Mouse (Mus musculus) embryonic fibroblast, embryonic 13.5 days (primary cell): ENCODE data around the gene Bace2. TPM values are rescaled to one million over a fixed set of nuclear protein-coding genes. Genes with fewer than 3 reads are reported as not detected.

Experiments used
- H3K27ac ChIP-seq: 2 replicates; pipeline ENCODE4 v1.5.1; 2012; ENCODE audit warnings: low read length, control low read depth, inconsistent platforms; ENCODE audit not compliant: insufficient read depth
- H3K4me1 ChIP-seq: 2 replicates; pipeline ENCODE4 v1.6.1; 2011; ENCODE audit warnings: low read length; ENCODE audit not compliant: control insufficient read depth, insufficient read depth
- H3K4me3 ChIP-seq: 2 replicates; pipeline ENCODE4 v1.5.1; 2011; ENCODE audit warnings: mild to moderate bottlenecking, control low read depth, low read length; ENCODE audit not compliant: insufficient read depth
- CTCF ChIP-seq: IDR thresholded peaks from 2 replicates; pipeline ENCODE4 v1.5.1; 2011; ENCODE audit warnings: mild to moderate bottlenecking, control low read depth, low read length, moderate library complexity, borderline replicate concordance; ENCODE audit not compliant: insufficient read depth
- POLR2A ChIP-seq: IDR thresholded peaks from 2 replicates; pipeline ENCODE4 v1.6.1; 2011; ENCODE audit warnings: low read depth, mild to moderate bottlenecking, control low read depth, low read length, moderate library complexity
- polyA plus RNA-seq: library from polyadenylated mRNA; stranded (reverse); fragments of >200 nt; gene quantifications from 2 replicates; pipeline ENCODE4 v1.2.4, GENCODE M21; 2011; ENCODE audit warnings: low read depth; ENCODE audit not compliant: missing spikeins, insufficient read length

Bace2 gene
- polyA plus RNA-seq, 1 experiment: 5.1 TPM

DNA sequence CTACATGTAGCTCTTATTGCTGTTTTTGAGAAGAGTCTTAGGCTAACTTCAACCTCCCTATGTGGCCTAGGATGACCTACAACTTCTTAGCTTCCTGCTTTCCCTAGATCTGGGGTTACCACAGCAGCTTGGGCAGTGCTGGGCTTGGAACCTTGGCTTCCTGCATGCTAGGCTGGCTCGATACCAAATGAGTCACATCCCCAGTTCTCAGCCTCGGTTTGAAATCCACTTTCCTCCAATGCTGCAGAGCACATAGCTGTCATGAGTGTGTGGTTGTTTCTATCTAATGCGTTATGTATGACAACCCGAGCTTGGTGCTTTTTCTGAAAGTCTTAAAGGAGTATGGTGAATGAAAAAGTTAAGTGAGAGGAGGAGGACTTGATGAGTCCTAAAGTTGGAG, 74.8 kb downstream of the Bace2 start:
- TF ChIP-seq CTCF (no peak), POLR2A (no peak)
- H3K27ac ChIP-seq: no peak overlapping the region
- no peaks in the 10 kb centered on the region for H3K4me1 ChIP-seq
- H3K4me3 ChIP-seq: no peak overlapping the region

DNA sequence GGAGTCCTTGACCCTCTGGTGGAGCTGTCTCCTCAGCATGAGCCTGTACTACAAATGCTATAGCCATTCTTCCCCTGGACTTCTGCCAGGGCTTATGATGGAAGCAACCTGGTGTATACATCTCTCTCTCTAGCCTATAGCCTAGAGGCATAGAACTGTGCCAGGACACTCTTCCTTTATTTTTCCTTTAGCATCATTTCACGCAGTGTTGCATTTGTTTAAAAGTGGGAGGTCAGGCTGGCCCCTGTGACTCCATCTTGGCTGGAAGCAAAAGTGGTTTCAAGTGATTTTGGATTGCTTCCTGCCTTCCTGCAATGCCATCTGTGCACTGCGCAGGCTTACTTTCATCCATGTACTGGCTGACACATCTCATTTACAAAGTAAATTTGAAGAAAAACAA, 77.7 kb downstream of the Bace2 start:
- no peak overlapping the region for H3K27ac ChIP-seq
- TF ChIP-seq POLR2A (no peak), CTCF (no peak)
- no peak overlapping the region for H3K4me3 ChIP-seq
- no peaks in the 10 kb centered on the region for H3K4me1 ChIP-seq

DNA sequence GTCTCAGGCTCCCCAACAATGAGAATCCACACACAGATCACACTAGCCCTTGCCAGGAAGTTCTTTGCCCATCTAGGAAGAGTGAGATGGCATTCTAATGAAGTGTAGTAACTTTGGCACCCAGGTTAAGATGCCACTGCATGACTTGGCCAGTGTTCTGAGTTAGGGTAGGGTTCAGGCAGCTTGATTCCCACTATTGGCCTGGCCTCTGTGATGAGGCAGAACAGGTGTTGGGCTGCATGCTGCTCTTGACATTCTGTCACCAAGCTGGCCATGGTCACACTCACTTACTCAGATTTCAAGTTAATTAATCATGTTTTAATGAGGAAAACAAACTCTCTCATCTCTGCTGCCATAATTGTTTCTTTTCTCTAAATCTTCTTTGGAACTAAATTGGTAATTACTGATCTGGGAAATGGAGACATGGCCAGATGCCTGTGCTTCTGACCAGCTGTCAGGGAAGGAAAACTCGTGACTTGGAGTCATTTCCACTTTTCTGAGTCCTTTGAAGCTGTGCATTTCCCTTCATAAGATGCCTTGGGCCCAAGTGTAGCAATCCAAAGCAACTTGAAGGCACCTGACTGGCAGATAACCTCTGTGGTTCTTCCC, 81.0 kb downstream of the Bace2 start:
- no peak for TF ChIP-seq CTCF
- H3K27ac ChIP-seq: no peak overlapping the region
- no peak overlapping the region for H3K4me3 ChIP-seq
- H3K4me1 ChIP-seq: no peaks in the 10 kb centered on the region

DNA sequence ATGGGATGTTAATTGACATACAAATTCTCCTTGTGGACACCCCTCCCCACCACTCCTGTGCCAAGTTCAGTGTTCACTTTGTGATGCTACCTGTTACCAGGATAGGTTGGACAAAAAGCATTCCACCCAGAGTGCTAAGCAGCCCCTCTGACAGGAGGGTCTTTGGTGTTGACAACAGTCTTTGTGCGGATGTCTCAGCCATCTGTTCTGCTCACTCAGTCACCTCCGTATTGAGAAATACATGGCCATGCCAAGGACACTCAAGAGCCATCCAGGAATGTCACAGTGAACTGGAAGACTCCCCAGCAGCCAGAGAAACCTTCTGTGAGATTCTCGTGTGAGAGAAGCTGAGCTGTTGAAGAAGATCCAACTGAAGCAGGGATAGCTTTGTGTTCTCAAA, 81.6 kb downstream of the Bace2 start:
- Histone ChIP-seq H3K27ac (no peak overlapping the region), H3K4me3 (no peak overlapping the region), H3K4me1 (no peaks in the 10 kb centered on the region)
- TF ChIP-seq POLR2A (no peak), CTCF (no peak)

DNA sequence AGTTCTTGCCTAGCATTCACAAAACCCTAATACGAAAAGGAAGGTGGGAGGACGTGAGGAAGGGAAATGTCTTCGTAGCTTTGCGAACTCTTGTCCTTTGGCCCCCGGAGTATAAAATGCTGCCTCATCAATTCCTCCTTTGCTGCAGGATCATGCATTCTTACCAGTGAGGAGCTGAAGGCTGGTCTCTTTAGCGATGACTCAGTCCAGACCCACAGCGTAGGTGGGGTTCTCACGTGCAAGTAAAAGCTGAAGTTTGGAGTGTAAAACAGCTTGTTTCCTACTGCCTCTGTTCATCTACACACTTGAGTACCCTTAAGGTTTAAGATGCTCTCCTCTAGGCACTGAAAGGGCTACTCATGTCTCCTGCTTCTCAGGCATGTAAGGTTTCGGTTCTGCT, 85.4 kb downstream of the Bace2 start:
- no peak overlapping the region for H3K4me3 ChIP-seq
- TF ChIP-seq CTCF: no peak
- TF ChIP-seq POLR2A: no peak
- no peak overlapping the region for H3K27ac ChIP-seq
- H3K4me1 ChIP-seq: no peaks in the 10 kb centered on the region

DNA sequence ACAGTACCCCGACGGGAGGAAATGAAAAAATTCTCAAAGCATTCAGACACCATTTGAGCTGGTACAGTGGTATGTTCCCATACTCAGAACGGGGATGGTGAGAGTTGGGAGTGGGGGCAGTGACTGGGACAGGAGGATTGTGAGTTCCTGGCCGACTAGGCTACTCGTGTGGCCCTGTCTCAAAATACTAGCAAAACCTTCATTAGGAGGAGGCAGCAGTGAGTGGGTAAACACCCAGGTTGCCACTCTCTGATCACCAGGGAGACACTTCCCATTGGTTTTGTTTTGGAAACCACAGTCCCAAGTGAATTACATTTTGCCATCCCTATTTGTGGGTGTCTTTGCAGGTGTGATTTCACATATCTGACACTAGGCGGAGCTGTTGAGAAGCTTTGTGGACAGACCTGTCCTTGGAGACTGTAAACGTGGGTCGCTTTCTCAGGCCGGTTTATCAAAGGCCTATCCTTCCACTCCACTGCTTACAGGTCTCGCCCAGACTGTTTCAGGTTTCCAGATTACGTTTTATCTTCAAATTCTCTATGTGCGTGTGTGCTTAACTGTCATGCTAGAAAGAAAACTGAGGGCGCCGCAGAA, 87.2 kb downstream of the Bace2 start:
- Histone ChIP-seq H3K4me1 (no peaks in the 10 kb centered on the region), H3K4me3 (no peak overlapping the region), H3K27ac (no peak overlapping the region)
- no peak for TF ChIP-seq POLR2A
- TF ChIP-seq CTCF: 0 out of 2 replicates have a peak, but pooled peaks have one; percentile 10

DNA sequence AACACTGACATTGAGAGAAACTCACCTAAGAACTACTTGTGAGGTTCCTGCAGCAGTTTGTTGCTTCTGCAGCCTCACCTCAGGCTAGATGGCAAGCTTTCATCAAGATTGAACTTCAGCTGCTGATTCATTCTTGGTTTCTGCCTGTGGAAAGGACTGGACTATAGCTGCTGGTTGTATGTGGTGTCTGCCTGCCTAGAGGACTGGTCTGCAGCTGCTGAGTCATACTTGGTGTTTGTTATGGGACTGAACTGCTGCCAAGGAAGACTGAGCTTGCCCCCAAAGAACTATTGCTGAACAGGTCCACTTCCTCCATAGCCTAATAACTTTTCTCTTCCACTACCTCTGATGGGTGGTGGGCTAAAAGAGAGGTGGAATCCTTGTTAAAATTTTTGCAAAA, 90.8 kb downstream of the Bace2 start:
- TF ChIP-seq CTCF (no peak), POLR2A (no peak)
- Histone ChIP-seq H3K4me1 (no peaks in the 10 kb centered on the region), H3K4me3 (no peak overlapping the region), H3K27ac (no peak overlapping the region)

DNA sequence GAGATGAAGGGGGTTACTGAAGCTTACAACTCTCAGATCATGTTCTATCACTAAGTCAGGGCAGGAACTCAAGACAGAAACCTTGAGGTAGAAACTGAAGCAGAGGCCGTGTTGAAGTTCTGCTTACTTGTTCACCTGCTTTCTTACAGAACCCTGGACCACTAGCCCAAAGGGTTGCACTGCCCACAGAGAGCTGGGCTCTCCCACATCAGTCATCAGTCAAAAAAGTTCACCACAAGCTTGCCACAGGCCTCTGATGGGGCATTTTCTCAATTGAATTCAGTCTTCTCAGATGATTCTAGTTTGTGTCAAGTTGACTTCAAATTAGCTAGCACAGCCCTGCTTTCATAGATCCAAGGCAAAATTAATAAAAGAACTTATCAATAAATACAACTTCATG, 103.3 kb downstream of the Bace2 start:
- Histone ChIP-seq H3K27ac (no peak overlapping the region), H3K4me3 (no peak overlapping the region), H3K4me1 (no peaks in the 10 kb centered on the region)
- TF ChIP-seq POLR2A: no peak
- TF ChIP-seq CTCF: no peak

DNA sequence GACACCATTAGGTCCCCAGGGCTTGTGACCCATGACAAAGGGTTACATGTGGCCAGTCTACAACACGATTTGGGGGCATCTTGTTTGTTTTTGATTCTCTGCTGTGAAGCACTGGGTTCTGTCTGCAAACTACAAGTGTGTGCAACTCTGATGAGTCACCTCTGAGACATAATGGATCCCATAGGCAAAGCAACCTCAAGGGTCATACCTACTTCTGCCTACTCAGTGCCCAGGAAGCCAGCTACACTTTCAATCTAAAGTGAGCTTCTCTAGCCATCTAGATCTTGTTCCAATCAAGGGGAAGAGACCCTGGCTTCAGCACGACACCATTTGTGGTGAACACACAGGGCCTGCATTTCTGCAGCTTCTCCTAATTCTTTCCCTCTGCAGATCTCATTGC, 104.7 kb downstream of the Bace2 start:
- no peaks in the 10 kb centered on the region for H3K4me1 ChIP-seq
- no peak overlapping the region for H3K27ac ChIP-seq
- TF ChIP-seq CTCF (no peak), POLR2A (no peak)
- H3K4me3 ChIP-seq: no peak overlapping the region

DNA sequence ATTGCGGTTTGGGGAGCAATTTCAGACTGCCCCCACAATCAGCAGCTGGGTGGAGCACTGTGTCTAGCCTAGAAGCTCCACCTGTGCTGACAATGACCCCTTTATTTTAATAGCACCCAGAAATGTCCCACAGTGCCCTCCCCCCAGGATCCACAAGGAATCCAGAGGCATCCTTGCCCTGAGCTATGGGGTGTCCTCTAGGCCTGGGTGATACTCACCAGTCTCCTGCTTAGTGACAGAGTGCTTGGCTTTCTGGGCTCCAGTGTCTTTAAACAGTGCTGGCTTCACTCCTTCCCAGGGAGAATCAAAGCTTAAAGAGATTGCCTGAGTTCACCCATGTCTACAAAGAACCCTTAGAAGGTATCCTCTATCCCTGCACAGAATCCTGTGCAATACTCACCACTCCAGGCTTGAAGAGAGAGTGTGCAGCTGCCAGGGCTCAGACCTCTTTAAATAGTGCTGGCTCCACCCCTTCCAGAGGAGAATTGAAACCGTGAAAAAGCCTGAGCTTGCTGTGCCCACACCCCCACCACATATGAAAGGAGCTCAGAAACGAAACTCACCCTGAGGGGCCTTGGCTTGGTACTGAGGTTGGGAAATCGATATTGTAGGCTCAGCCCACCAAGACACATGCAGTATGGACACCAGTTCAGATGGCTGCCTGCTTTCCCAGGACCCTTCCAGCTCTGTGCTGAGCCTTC, 106.1 kb downstream of the Bace2 start, which contains the start of gene Mx1:
Gene Mx1 (minus strand): TSS at position 427 of the 701 bp plus-strand sequence.
- H3K4me3 ChIP-seq: no peak within 1 kb of the TSS
- TF ChIP-seq POLR2A (no peak), CTCF (no peak)
- no peak within 1 kb of the TSS for H3K27ac ChIP-seq
- no peaks in the 10 kb centered on the region for H3K4me1 ChIP-seq
